Mouse (Mus musculus) adrenal gland, adult 18-20 months (tissue): Measurements from ENCODE around the gene Slc17a5. TPM values are rescaled to one million over a fixed set of nuclear protein-coding genes. Genes with fewer than 3 reads are reported as not detected.
"Not testable (repeated sequence)": the region's sequence is repeated elsewhere in the genome, so short reads cannot be mapped to it uniquely, and the experiment has no call there.

Source experiments
- DNase-seq, 2 experiments: peaks; one replicate each; pipeline ENCODE4 v3.0.0; 2021 to 2022; ENCODE audit warnings: low spot score in 2 of 2
- total RNA-seq, 2 experiments: library from RNA; stranded (reverse); gene quantifications; 1 replicate in 1 of 2; 2 replicates in 1 of 2; pipeline ENCODE4 v1.2.3; 2021

The Slc17a5 gene
- total RNA-seq, 2 experiments from 2014 or later, result 5.2 to 9.8 TPM

- DNase-seq, result not testable (repeated sequence)
Measured at GRCm38 (mm10) chr9:78488021-78488420, 99.8 kb downstream of the Slc17a5 start.

Other genes with a start within 250 kb of the Slc17a5 start
- gene Gsta2, start 232.3 kb downstream of the Slc17a5 start, total RNA-seq, result 1 to 10 TPM in 1 of 2 experiments, under 1 TPM in 1; 0.42 to 9.7 TPM
- gene Dppa5a, start 219.9 kb downstream of the Slc17a5 start, total RNA-seq, result not detected
- gene Ooep, start 209.3 kb downstream of the Slc17a5 start, total RNA-seq, result not detected
- not detected for gene Ddx43, start 192.3 kb downstream of the Slc17a5 start, total RNA-seq
- under 1 TPM; 0.66 to 0.90 TPM for gene Cgas, start 144.8 kb downstream of the Slc17a5 start, total RNA-seq
- 10 to 100 TPM; 27.2 to 29.2 TPM for gene Mto1, start 139.8 kb downstream of the Slc17a5 start, total RNA-seq
- gene Gm17324, start 139.3 kb downstream of the Slc17a5 start, total RNA-seq, result not detected
- 1,000 to 10,000 TPM; 6,346 to 6,879 TPM for gene Eef1a1, start 98.9 kb downstream of the Slc17a5 start, total RNA-seq
- gene Cd109, start 27.5 kb upstream of the Slc17a5 start, total RNA-seq, result under 1 TPM; 0.07 to 0.19 TPM